Mouse (Mus musculus) adrenal gland, adult 2 months (tissue): Measurements from ENCODE around the gene Cldn34c1. TPM values are rescaled to one million over a fixed set of nuclear protein-coding genes. Genes with fewer than 3 reads are reported as not detected.
A peak's percentile ranks its signal among the peaks of the same experiment; 100 is the strongest.
"Not testable (repeated sequence)": the region's sequence is repeated elsewhere in the genome, so short reads cannot be mapped to it uniquely, and the experiment has no call there.

Experiments used
- DNase-seq: peaks from one replicate; pipeline ENCODE4 v3.0.0; 2021
- long read RNA-seq: library from polyadenylated mRNA; stranded (forward); transcript quantifications from one replicate; pipeline ENCODE4 v2.0.0, GENCODE M21; 2021
- polyA plus RNA-seq: library from polyadenylated mRNA; depleted of rRNA; stranded (reverse); fragments of >200 nt; gene quantifications from 2 replicates; pipeline ENCODE4 v1.2.3, GENCODE M21; 2012; rRNA removed
- total RNA-seq, 2 experiments: library from RNA; stranded (reverse); gene quantifications; 2 replicates each; pipeline ENCODE4 v1.2.3; 2021

The Cldn34c1 gene
- 1 to 10 TPM; 2.4 to 5.8 TPM for total RNA-seq
- polyA plus RNA-seq, result 1.8 and 4.1 TPM in 2 replicates
- long read RNA-seq, partial matches to known transcripts, result 0 of 2 reads
- long read RNA-seq, other reads (novel, unspliced or antisense), result 0 of 2 reads

GRCm38 (mm10) chrX:123103291-123104260, at the start of gene Cldn34c1:
Cldn34c1 (plus strand) TSS chrX:123103495.
- DNase-seq, result peak; percentile 93

DNA sequence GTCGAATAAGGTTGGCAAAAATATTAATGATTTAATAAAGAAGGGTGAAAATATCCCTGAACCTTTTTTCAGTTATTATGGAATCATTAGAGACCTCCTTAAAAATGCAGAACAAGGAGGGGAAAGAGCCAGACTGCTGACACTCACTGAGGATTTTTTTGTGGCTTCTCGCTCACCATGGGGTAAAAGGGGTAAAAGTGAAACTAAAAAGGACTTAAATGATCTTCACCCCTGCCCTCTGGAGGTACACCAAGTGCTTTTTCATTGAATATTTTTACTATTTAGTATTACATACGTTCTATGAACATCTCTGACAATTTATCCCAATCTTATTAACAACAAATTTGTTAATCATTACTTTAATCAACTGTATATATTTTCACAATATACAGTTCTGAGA, 15.9 kb upstream of the Cldn34c1 start:
- DNase-seq, result no peak

GRCm38 (mm10) chrX:123102806-123103205, 489 bp upstream of the Cldn34c1 start:
- not testable (repeated sequence) for DNase-seq

DNA sequence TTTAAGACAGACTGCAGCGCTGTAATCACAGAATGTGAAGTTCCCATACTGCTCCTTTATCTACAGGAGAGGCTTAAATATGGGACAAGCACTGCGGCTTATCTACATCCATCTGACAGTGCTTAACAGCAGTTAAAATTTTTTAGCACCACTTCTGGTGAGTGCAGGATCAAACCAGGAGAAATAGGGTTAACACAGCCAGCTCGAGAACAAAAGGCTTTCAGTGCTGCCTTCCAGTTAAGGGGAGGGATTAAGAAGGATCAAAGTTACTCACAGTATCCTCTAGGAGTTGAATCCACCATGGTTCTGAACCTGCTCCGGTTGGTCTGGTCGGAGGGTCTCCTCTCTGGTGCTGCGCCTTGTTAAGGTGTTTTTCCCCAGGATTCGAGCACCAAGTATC, 1.4 kb downstream of the Cldn34c1 start:
- peak; percentile 4 for DNase-seq

DNA sequence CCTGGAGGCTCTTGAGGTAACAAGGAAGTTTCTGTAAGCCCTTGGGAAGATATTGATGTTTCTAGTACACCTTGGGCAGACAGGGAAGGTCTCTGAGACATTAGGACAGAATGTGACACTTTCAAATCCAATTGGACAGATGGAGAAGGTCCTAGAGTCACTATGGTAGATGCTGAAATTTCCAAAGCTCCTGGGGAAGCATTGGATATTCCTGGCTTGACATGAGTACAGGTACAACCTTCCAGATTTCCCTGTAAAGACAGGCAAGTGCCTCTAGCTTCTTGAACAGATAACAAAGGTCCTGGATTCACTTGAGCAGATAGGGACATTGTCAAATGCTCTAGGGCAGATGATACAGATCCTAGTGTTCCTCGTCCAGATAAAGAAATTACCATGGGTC, 119.1 kb downstream of the Cldn34c1 start, which contains the start of gene Srsx:
Gene Srsx, minus strand, starts transcription at position 101 of the 400 bp plus-strand sequence.
- DNase-seq, result not testable (repeated sequence)

Other genes with a start within 250 kb of the Cldn34c1 start
- not detected for gene Gm17521, start 73.8 kb upstream of the Cldn34c1 start, total RNA-seq
- gene Gm17521, start 73.8 kb upstream of the Cldn34c1 start, polyA plus RNA-seq, result not detected in 2 replicates
- not detected for gene Srsx, start 119.0 kb downstream of the Cldn34c1 start, total RNA-seq
- gene Srsx, start 119.0 kb downstream of the Cldn34c1 start, polyA plus RNA-seq, result not detected in 2 replicates
- gene Gm17577, start 143.4 kb downstream of the Cldn34c1 start, total RNA-seq, result not detected
- gene Gm17577, start 143.4 kb downstream of the Cldn34c1 start, polyA plus RNA-seq, result not detected in 2 replicates